Mouse (Mus musculus) liver, embryonic 11.5 days (tissue): ENCODE results near the gene Etfdh. TPM values are rescaled to one million over a fixed set of nuclear protein-coding genes. Genes with fewer than 3 reads are reported as not detected.

Experiments used
- ATAC-seq: fragments of 200-750 bp; cut with Nextera tagmentation; replicated peaks from 2 replicates; pipeline ENCODE4 v1.8.0; 2017; ENCODE audit warnings: moderate number of reproducible peaks, mild to moderate bottlenecking, moderate TSS enrichment, moderate library complexity; ENCODE audit not compliant: low FRiP score
- DNase-seq: peaks from one replicate; pipeline ENCODE4 v3.0.0-alpha.2; 2017; ENCODE audit warnings: low spot score
- H3K27ac ChIP-seq: fragments of 300-500 bp; sonication (generic); 2 replicates; pipeline ENCODE4 v1.5.1; 2014; ENCODE audit warnings: mild to moderate bottlenecking, low read depth, low read length, control low read depth
- H3K27me3 ChIP-seq: fragments of 300-500 bp; sonication (generic); replicated peaks from 2 replicates; pipeline ENCODE4 v1.6.1; 2014; ENCODE audit warnings: low read length, mixed read lengths; ENCODE audit not compliant: control insufficient read depth, insufficient read depth
- H3K36me3 ChIP-seq: fragments of 300-500 bp; sonication (generic); 2 replicates; pipeline ENCODE4 v1.6.1; 2014; ENCODE audit warnings: mild to moderate bottlenecking, low read length, moderate library complexity, mixed read lengths; ENCODE audit not compliant: control insufficient read depth, insufficient read depth
- H3K4me1 ChIP-seq: fragments of 300-500 bp; sonication (generic); replicated peaks from 2 replicates; pipeline ENCODE4 v1.6.1; 2014; ENCODE audit warnings: low read length, mixed read lengths; ENCODE audit not compliant: control insufficient read depth, insufficient read depth
- H3K4me2 ChIP-seq: fragments of 300-500 bp; sonication (generic); 2 replicates; pipeline ENCODE4 v1.6.1; 2014; ENCODE audit warnings: mild to moderate bottlenecking, control low read depth, moderate library complexity
- H3K4me3 ChIP-seq: fragments of 300-500 bp; sonication (generic); 2 replicates; pipeline ENCODE4 v1.5.1; 2014; ENCODE audit warnings: low read depth, low read length, control low read depth
- H3K9ac ChIP-seq: fragments of 300-500 bp; sonication (generic); 2 replicates; pipeline ENCODE4 v1.6.1; 2014; ENCODE audit warnings: low read depth, low read length, control low read depth
- H3K9me3 ChIP-seq: fragments of 300-500 bp; sonication (generic); 2 replicates; pipeline ENCODE4 v1.6.1; 2016; ENCODE audit warnings: low read length, inconsistent platforms, mixed read lengths; ENCODE audit not compliant: control insufficient read depth
- WGBS: fragments of 180-500 bp; shearing (Covaris S2); extraction: QIAGEN DNeasy Blood & Tissue Kit; methylation state at CpG from one replicate; pipeline ENCODE4 v1.1.7; 2014; 5-methylcytosine and 5-hydroxymethylcytosine counted together
- polyA plus RNA-seq: library from polyadenylated mRNA; unstranded; fragments of >200 nt; fragmentation: Nextera tagmentation; extraction: Ambion mirVana; gene quantifications from 2 replicates; pipeline ENCODE4 v1.2.1, GENCODE M21; 2014

Gene Etfdh
- polyA plus RNA-seq, 1 experiment from 2014 or later, result 48.8 TPM

DNA sequence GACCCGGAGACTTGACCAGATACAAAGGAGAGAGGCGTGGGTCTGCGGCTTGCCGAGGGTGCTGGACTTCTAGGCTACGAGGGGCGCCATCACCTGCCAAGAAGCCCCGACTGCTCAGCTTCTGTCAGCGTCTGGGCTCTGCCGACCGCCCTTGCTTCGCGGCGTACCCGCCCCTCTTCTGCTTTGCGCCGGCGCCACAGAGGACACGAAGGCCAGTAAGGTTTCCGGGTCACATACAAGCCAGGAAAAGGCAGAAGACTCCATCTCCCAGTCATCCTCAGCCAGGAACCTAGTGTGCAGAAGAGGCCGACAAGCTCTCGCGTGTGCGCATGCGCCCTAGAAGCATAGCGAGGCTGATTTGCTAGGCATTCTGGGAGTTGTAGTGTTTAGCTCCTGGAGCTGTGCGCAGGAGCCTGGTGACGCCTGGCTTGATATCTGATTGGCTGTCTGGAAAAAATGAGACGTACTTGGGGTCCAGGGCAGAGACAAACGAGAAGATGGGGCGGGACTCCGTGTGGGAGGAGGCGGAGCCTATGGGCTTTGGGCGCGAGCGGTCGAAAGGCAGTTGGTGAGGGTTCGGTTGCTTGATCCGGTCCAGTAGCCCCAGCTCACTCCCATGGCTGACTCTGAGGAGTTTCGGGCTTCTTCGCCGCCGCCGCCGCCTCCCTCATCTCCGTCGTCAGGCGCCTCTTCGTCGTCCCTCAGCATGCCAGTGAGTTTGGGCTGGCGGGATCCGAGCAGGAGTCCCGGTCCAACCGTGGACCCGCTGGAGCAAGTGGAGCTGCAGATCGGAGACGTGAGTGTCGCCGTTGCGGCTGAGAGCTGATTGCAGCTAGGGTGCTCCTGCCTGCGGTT, 512 bp downstream of the Etfdh start, which contains the start of gene 4930579G24Rik:
Gene 4930579G24Rik (plus strand): TSS at position 519 of the 855 bp plus-strand sequence.
- Histone ChIP-seq H3K9ac (peak within 1 kb of the TSS; percentile 86), H3K4me1 (peaks cover 5% of the 10 kb centered on the region; the same call in 1 of the 2 replicates), H3K27me3 (no peaks in the 10 kb centered on the region), H3K4me2 (peak within 1 kb of the TSS; percentile 83), H3K36me3 (peaks cover 9% of the 10 kb centered on the region), H3K9me3 (no peaks in the 10 kb centered on the region; the same call in 1 of the 2 replicates), H3K4me3 (peak within 1 kb of the TSS; percentile 80), H3K27ac (peak within 1 kb of the TSS; percentile 67)
- peak; percentile 88 for DNase-seq
- peak; percentile 98 for ATAC-seq
- under 1% methylated on average over 59 of the region's 60 CpGs for WGBS

- Histone ChIP-seq H3K27me3 (no peaks in the 10 kb centered on the region), H3K9ac (peak overlapping the region; percentile 65), H3K4me2 (peak overlapping the region; percentile 58), H3K4me3 (peak overlapping the region; percentile 80), H3K27ac (peak overlapping the region; percentile 60), H3K9me3 (no peaks in the 10 kb centered on the region), H3K36me3 (peaks cover 7% of the 10 kb centered on the region; the same call in 1 of the 2 replicates), H3K4me1 (peaks cover 5% of the 10 kb centered on the region; the same call in 1 of the 2 replicates)
- no peak; the same call in 1 of the 2 replicates for ATAC-seq
- 1% methylated on average over 9 of the region's 9 CpGs for WGBS
- DNase-seq, result no peak
Measured at GRCm38 (mm10) chr3:79628182-79628560, 1.1 kb downstream of the Etfdh start.

DNA sequence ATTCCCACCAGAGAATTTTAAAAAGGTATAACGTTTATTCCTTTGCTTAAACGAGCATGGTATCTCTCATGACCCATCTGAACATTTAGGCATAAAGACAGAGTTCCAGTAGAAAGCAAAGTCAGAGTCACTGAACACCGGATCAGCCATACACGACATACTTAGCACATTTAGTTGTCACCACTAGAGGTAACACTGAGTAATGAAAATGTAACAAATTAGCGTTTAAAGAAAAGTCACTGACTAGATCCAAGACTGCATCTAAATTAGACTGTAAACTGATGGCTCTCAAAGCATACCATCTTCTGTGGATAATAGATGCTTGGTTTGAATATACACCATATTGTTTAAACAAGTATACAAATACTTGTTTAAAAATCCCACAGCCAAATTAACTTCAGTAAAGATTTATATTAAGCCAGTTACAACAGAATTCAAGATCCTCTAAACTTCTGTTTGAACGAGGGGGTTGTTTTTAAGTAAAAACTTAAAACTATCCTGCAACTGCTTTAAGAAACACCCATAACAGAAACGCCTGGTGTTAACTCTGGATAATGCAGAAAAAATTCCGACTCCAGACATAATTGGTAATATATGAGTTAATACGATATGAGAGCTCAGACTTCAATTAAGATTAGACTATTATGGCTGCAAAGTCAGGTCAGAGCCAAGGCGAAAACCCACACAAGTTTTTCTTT, 1.7 kb downstream of the Etfdh start:
- H3K9me3 ChIP-seq, result no peaks in the 10 kb centered on the region
- no peak overlapping the region; the same call in 1 of the 2 replicates for H3K9ac ChIP-seq
- ATAC-seq (no peak), DNase-seq (no peak)
- H3K27ac ChIP-seq, result no peak overlapping the region
- H3K4me1 ChIP-seq, result peaks cover 5% of the 10 kb centered on the region; the same call in 1 of the 2 replicates
- H3K4me3 ChIP-seq, result peak overlapping the region; percentile 80
- WGBS, result 27% methylated on average over 10 of the region's 10 CpGs
- peak overlapping the region; percentile 58 for H3K4me2 ChIP-seq
- H3K27me3 ChIP-seq, result no peaks in the 10 kb centered on the region
- peaks cover 3% of the 10 kb centered on the region; the same call in 1 of the 2 replicates for H3K36me3 ChIP-seq

- WGBS, result 86% methylated on average over 2 of the region's 2 CpGs
- no peak overlapping the region for H3K9ac ChIP-seq
- peaks cover 24% of the 10 kb centered on the region for H3K36me3 ChIP-seq
- no peaks in the 10 kb centered on the region for H3K4me1 ChIP-seq
- H3K4me3 ChIP-seq, result no peak overlapping the region
- ATAC-seq (no peak), DNase-seq (no peak)
- H3K27ac ChIP-seq, result no peak overlapping the region
- no peaks in the 10 kb centered on the region for H3K9me3 ChIP-seq
- H3K27me3 ChIP-seq, result no peaks in the 10 kb centered on the region
- H3K4me2 ChIP-seq, result no peak overlapping the region
Measured at GRCm38 (mm10) chr3:79609886-79610285, 19.4 kb downstream of the Etfdh start.

DNA sequence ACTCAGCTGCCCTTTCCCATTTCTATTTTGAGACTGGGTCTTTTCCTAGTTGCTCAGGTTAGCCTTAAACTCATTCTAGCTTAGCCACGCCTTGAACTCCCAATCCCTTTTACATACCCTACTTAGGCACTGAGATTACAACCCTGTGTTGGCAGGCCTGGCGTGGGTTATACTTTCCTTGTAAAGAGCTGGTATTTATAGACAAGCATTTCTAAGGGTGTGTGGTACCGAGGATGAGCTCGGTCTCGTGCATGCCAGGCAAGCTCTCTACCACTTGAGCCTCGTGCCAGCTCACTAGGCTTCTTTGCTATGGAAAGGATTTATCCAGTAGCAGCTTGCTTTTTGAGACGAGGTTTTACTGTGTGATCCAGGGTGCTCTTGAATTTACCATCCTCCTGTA, 33.8 kb downstream of the Etfdh start:
- H3K27ac ChIP-seq, result no peak overlapping the region
- no peak overlapping the region for H3K9ac ChIP-seq
- ATAC-seq (no peak), DNase-seq (no peak)
- peaks cover 40% of the 10 kb centered on the region for H3K36me3 ChIP-seq
- WGBS, result 92% methylated on average over 7 of the region's 7 CpGs
- peaks cover 3% of the 10 kb centered on the region for H3K4me1 ChIP-seq
- no peak overlapping the region for H3K4me2 ChIP-seq
- no peaks in the 10 kb centered on the region for H3K9me3 ChIP-seq
- H3K4me3 ChIP-seq, result no peak overlapping the region
- no peaks in the 10 kb centered on the region for H3K27me3 ChIP-seq

GRCm38 (mm10) chr3:79591793-79592471, 37.4 kb downstream of the Etfdh start:
- ATAC-seq, result peak; percentile 29; the same call in 1 of the 2 replicates
- no peaks in the 10 kb centered on the region for H3K27me3 ChIP-seq
- H3K36me3 ChIP-seq, result peaks cover 22% of the 10 kb centered on the region
- peak overlapping the region; percentile 98 for H3K9ac ChIP-seq
- H3K4me2 ChIP-seq, result peak overlapping the region; percentile 80
- H3K9me3 ChIP-seq, result no peaks in the 10 kb centered on the region
- peak overlapping the region; percentile 93 for H3K4me3 ChIP-seq
- 1% methylated on average over 15 of the region's 15 CpGs for whole genome bisulfite sequencing
- peak overlapping the region; percentile 87 for H3K27ac ChIP-seq
- no peak for DNase-seq
- H3K4me1 ChIP-seq, result peaks cover 3% of the 10 kb centered on the region

DNA sequence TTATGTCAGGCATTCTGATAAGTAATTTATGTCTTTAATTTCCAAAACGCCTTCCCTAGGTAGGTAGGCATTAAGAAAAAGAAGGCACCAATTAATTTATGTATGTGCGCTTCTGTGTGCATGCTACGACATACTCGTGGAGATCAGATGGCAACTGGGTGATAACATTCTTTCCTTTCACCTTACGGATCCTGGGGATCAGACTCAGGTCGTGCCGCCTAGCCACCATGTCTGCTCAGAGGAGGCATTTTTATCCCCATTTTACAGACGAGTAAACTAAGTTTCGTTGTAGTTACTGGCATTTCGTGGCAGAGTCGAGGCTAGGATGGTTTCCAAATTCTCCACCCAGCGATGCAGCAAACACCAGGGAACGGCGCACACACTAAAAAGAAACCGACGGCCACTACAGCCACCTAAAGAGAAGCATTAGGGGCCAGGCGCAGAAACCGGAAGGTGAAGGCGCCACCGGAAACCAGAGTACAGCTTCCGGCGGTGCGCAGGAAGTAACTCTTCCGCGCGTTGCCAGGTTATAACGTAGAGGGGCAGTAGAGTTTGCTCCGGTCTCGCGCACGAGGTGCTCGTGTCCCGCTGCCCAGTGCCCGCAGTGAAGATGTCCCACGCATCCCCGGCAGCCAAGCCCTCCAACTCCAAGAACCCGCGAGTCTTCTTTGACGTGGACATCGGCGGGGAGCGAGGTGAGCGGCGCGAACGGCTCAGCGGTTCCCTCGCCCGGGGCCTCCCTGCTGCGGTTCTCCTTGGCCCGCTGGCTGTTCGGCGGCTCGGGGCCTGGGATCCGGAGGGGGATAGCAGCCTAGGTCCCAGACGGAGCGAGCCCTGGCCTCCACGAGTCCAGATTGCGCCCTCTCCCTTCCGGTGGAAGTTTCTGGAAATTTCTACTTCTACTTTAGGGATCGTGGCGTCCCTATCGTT, 38.2 kb downstream of the Etfdh start, which contains the start of gene Ppid:
Gene Ppid (plus strand): TSS at position 480 of the 930 bp plus-strand sequence.
- peak; percentile 83 for DNase-seq

More for the DNA sequence above, 38.2 kb downstream of the Etfdh start, which contains the start of gene Ppid:
- Histone ChIP-seq H3K4me1 (peaks cover 3% of the 10 kb centered on the region), H3K9me3 (no peaks in the 10 kb centered on the region), H3K4me2 (peak within 1 kb of the TSS; percentile 80), H3K9ac (peak within 1 kb of the TSS; percentile 98), H3K27ac (peak within 1 kb of the TSS; percentile 87), H3K36me3 (peaks cover 16% of the 10 kb centered on the region), H3K4me3 (peak within 1 kb of the TSS; percentile 93), H3K27me3 (no peaks in the 10 kb centered on the region)
- ATAC-seq, result peak; percentile 89
- WGBS, result 2% methylated on average over 63 of the region's 63 CpGs
